Mouse (Mus musculus): ENCODE results near the gene Myrfl. TPM values are rescaled to one million over a fixed set of nuclear protein-coding genes. Genes with fewer than 3 reads are reported as not detected.

The Myrfl gene
- total RNA-seq, 2 experiments from 2014 or later: 0.20 TPM; not detected in 1

GRCm38 (mm10) chr10:116841551-116841950, 55.2 kb downstream of the Myrfl start:
- DNase-seq: no peak
- intact Hi-C loops (cut with DNase I): no loop called here

- no peak for DNase-seq
- intact Hi-C loops (cut with DNase I): no loop called here
Observed at GRCm38 (mm10) chr10:116830676-116831075, 66.0 kb downstream of the Myrfl start.

GRCm38 (mm10) chr10:116828099-116828498, 68.6 kb downstream of the Myrfl start:
- no peak for DNase-seq
- intact Hi-C loops (cut with DNase I): no loop called here

DNA sequence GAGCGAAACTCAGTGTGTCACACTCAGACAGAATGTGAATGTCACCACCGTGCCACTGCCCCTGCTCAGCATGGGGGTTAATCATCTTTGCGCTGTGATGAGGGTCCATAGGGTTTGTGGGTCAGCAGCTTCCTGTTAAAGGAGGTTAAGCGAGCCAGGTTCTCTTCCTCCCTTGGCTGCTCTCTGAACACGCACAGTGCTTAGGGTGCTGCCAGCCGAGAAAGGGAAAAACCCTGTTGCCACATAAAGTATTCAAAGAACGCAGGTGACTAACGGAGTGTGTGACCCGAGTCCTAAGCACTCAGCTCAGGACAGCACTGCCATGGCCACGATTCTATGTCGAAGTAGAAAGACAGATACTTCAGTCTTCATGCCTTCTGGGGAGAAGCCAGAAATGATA, 69.4 kb downstream of the Myrfl start:
- intact Hi-C loops (cut with DNase I): no loop called here
- DNase-seq: no peak

DNA sequence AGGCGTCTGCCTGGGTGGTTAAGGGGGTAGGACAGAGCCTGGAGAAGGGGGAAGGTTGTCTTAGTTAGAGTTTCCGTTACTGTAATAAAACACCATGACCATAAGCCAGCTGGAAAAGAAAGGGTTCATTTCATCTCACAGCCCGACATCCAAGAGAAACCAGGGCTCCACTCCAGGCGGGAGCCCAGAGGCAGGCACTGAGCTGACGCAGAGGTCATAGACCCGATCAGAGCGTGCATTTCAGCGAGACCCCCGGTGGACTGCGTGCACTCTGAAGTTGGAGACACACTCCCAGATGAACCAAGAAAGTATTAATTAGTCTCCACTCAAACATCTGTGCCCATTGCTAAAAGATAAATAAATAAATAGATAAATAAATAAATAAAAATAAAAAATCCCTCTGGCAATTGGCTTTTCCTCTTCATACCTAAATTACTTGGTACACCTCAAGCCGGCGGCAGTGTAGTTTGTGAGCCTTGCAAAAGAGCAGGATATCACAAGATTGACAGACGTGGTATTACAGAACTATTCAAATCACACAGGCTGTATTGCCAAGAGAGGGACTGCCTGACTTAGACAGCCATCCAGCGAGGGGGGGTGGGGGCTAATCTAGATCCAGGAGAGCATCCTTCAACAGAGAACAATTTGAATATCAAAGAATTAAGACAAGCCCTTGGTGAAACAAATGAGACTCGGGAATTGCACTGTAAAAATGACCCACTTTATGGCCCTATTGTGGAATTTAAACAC, 81.2 kb downstream of the Myrfl start:
- DNase-seq: no peak
- intact Hi-C loops (cut with DNase I): no loop called here

GRCm38 (mm10) chr10:116813150-116813549, 83.6 kb downstream of the Myrfl start:
- intact Hi-C loops (cut with DNase I): no loop called here
- no peak for DNase-seq

DNA sequence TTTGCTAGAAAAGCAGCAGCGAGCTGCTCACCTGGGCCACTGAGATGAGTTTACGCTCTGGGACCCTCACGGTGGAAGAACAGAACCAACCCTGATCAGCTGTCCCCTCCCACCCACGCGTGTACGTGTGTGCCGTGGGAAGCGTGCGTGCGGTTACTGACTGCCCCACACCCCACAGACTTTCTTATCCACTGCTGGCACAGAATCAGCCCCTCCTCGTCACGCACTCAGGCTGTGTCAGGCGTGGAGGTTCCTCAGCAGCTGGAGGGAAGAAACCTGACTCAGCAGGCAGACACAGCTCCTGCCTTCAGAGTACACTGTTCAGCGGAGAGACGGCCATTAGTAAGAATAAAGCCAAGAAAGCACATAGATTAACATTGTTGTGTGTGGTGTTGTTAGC, 86.0 kb downstream of the Myrfl start:
- intact Hi-C loops (cut with DNase I): no loop called here
- DNase-seq: no peak

DNA sequence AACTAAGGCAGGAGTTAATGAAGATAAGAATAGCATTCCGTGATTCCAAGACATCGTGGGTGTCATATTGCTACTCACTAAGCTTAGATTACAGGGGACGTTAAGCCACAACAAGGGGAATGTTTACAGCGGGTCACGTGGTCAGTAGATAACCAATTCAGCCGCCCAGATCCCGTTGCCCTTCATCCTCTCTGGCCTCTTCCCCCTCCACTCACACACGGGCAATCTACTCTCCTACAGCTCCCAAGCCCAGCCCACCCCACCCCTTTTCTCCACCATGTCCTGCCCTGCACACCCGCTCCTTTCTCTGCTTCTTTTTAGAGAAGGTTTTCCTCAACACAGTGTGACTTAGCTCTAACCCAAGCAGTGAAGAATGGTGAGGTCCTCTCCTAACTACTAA, 87.3 kb downstream of the Myrfl start:
- no peak for DNase-seq
- intact Hi-C loops (cut with DNase I): no loop called here

GRCm38 (mm10) chr10:116808556-116809353, 88.0 kb downstream of the Myrfl start:
- intact Hi-C loops (cut with DNase I): no loop called here

DNA sequence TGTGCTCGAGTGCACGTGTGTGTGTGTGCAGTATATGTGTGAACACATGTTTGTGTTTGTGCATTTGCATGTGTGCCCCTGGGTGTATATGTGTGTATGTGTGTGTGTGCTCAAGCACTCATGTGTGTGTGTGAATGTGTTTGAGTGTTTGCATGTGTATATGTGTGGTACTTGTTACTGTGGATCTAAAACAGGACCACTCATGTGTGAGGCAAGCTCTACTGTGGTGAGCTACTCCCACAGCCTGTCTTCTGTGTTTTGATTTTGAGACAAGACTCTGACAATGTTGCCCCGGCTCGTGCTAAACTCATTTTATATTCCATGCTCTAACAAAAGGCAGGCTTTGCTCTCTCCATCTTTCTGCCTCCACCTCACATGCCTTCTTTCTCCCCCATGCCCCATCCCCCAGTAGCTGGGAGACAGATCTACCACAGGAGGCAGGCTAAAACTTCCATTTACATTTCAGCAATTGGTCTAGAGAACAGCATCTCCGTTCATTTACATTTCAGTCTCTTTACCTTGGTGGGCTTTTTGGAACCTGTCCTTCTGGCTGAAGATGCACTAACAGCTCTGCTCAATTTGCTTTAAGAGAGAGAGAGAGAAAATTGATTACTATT, 94.4 kb downstream of the Myrfl start:
- no peak for DNase-seq
- intact Hi-C loops (cut with DNase I): no loop called here

More at GRCm38 (mm10) chr10:116808556-116809353, 88.0 kb downstream of the Myrfl start:
- no peak for DNase-seq

DNA sequence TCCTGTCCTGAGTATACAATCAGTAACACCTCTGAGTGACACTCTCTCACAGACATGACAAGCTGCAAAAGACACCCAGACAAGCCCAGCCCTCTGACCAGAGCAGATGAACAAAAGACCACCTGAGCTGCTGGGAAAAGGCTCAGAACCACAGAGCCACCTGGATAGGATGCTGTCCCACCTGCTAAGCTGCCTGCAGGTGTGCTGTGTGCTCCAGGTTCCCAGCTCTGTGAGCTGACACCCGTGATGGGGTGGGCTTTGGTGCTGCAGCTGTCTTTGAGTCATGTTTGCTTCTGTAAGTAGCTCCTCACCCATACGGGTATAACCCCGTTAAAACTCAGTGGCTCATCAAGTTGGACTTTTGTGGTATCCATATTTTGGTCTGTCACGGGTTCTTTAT, 95.4 kb downstream of the Myrfl start:
- DNase-seq: no peak
- intact Hi-C loops (cut with DNase I): no loop called here

DNA sequence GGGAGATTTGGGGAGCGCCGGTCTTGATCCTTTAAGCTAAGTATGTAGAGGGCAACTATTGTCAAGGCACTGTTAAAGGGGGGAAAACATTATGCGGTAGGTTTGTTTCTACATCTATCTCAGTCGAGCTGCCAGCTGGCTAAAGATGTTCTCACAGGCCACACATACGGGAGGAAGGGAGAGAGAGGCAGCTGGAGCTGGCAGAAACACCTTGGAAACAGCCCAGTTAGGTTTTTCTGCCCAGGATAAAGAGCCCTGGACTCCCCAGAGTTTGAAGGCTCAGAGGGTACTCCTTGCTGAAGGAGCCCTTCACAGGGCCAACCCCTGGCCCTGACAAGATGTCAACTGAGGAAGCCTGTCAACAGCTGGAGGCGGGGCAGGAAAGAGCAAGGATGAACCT, 100.7 kb downstream of the Myrfl start:
- no peak for DNase-seq
- intact Hi-C loops (cut with DNase I): no loop called here

GRCm38 (mm10) chr10:116789096-116789495, 107.6 kb downstream of the Myrfl start:
- no peak for DNase-seq
- intact Hi-C loops (cut with DNase I): no loop called here

GRCm38 (mm10) chr10:116788431-116788830, 108.3 kb downstream of the Myrfl start:
- intact Hi-C loops (cut with DNase I): no loop called here
- DNase-seq: no peak

DNA sequence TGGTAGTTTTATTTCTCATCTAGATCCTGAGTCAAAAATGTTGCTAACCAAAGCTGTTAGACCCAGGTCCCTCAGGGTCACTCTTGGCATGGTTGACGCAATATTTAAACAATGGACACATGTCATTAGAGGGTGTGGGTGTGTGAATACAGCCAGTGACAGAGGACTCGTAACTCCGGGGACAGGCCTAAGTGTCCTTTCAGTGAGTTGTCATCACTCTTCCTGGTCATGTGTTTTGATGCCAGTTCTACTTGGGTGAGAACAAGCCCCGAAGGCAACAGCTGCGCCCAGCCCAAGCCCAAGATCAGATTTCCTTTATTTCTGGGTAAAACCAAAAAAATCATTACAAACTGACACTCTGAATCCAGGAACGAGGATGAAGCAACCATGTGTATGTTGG, 112.6 kb downstream of the Myrfl start:
- intact Hi-C loops (cut with DNase I): no loop called here
- no peak for DNase-seq

- intact Hi-C loops (cut with DNase I): no loop called here
- no peak for DNase-seq
Observed at GRCm38 (mm10) chr10:116783020-116783419, 113.7 kb downstream of the Myrfl start.

DNA sequence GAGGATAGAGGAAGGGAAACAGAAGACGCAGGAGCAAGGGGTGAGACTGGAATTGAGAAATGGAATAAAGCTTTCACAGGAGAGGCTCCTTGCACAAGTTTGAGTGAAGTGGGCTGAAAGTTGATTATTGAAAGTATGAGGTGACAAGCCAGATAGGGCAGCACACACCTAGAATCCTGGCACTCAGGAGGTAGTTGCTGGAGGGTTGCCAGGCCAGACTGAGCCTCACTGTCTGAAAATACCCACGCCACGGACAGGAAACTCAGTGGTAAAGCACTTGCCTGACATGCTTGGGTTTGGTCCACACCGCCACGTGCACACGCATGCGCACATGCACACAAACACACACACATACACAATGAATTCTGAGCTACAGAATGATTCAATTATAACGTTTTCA, 118.8 kb downstream of the Myrfl start:
- intact Hi-C loops (cut with DNase I): no loop called here
- DNase-seq: no peak

GRCm38 (mm10) chr10:116776846-116777245, 119.9 kb downstream of the Myrfl start:
- intact Hi-C loops (cut with DNase I): no loop called here
- DNase-seq: no peak

DNA sequence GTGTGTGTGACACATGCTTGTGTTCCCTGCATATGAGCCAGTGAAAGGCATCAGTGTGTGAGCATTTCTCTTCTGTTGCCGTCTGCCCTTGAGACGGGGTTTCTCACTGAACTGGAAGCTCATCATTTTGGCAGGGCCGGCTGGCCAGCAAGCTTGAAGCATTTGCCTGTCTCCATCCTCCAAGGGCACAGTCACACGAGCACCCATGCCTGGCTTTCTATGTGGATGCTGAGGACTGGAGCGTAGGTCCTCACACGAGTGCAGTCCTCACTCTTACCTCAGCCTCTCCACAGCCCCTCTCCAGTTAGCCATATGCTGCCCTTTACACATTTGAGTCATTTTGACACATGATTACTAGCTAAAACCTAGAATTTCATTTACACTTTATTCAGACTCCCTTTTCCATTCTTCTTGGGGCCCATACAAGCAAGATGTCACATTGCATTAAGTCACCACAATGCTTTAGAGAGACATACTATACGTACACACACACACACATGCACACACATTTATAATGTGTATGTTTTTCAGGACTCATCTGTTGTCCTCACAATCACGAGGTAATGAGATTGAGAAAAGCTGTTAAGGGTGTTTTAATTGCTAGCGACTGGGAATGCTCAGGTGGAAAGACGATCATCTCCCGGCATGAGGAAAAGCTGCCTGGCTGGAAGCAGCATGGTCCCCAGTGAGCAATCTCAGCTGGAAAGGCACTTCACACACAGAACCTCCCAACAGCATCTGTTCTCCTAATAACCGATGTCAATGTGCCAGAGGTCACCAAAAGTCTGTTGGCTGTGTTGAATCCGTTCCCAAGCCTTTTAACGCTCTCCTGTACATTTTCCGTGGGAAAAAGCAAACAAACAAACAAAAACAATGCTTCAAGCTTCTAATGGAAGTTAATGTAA, 122.6 kb downstream of the Myrfl start:
- intact Hi-C loops (cut with DNase I): no loop called here
- DNase-seq: no peak

DNA sequence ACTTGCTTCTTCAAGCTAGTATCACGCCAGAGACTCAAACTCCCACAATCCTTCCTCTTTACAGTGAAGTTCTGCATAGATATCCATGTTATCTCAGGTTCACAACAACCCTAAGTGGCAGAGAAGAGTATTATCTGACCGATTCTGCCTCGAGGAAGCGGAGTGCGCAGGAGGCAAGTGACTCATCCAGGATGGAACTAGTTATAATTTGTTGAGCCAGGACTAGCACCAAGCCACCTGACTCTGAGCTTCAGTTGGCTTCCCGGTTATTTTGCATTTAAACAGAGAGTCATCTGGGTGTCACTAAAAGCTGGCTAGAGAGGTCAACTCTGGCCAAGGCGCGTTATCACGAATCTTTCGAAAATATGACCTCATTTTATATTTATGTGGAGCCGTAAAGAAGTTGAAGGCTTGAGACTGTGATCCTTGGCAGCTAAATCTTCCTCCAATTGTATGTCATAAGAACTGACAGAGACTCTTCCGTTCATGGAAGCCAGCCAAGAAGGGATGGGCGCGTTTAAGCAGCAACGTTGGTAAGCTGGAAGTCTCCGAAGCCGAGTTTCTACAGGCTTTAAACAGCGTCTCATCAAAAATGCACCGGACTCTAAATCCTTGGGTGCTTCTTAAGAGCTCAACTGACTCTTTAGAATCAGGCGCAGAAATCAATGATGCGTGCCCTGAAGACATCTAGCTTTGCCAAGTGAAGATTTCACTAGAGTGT, 125.3 kb downstream of the Myrfl start:
- peak in 1 of 2 experiments; percentile 25 for DNase-seq
- intact Hi-C loops (cut with DNase I): no loop called here

All from gastrocnemius, postnatal 36 days (tissue).